Mouse (Mus musculus) limb, embryonic 10.5 days (tissue): ENCODE results near the gene Serpina3j. TPM values are rescaled to one million over a fixed set of nuclear protein-coding genes. Genes with fewer than 3 reads are reported as not detected.
"Not testable (repeated sequence)": the region's sequence is repeated elsewhere in the genome, so short reads cannot be mapped to it uniquely, and the experiment has no call there.

Source experiments
- DNase-seq: peaks from one replicate; pipeline ENCODE4 v3.0.0-alpha.2; 2017; ENCODE audit warnings: low spot score
- H3K27ac ChIP-seq: fragments of 300-500 bp; sonication (generic); 2 replicates; pipeline ENCODE4 v1.5.1; 2016; ENCODE audit warnings: mild to moderate bottlenecking
- H3K27me3 ChIP-seq: fragments of 300-500 bp; sonication (generic); 2 replicates; pipeline ENCODE4 v1.6.1; 2016; ENCODE audit warnings: low read depth, mild to moderate bottlenecking; ENCODE audit not compliant: poor library complexity, severe bottlenecking
- H3K36me3 ChIP-seq: fragments of 300-500 bp; sonication (generic); 2 replicates; pipeline ENCODE4 v1.6.1; 2016; ENCODE audit warnings: mild to moderate bottlenecking, moderate library complexity
- H3K4me1 ChIP-seq: fragments of 300-500 bp; sonication (generic); 2 replicates; pipeline ENCODE4 v1.6.1; 2016
- H3K4me3 ChIP-seq: fragments of 300-500 bp; sonication (generic); 2 replicates; pipeline ENCODE4 v1.5.1; 2016; ENCODE audit warnings: mild to moderate bottlenecking, moderate library complexity
- H3K9me3 ChIP-seq: fragments of 300-500 bp; sonication (generic); replicated peaks from 2 replicates; pipeline ENCODE4 v1.6.1; 2016; ENCODE audit warnings: mild to moderate bottlenecking
- WGBS: fragments of 180-500 bp; shearing (Covaris S2); methylation state at CpG from one replicate; pipeline ENCODE4 v1.1.7; 2016; 5-methylcytosine and 5-hydroxymethylcytosine counted together
- polyA plus RNA-seq: library from polyadenylated mRNA; unstranded; fragments of >200 nt; fragmentation: Nextera tagmentation; extraction: Ambion mirVana; gene quantifications from 2 replicates; pipeline ENCODE4 v1.2.1, GENCODE M21; 2016

The Serpina3j gene
- not detected in 2 replicates for polyA plus RNA-seq

- 91% methylated on average over 1 of the region's 1 CpGs for WGBS
- no peaks in the 10 kb centered on the region for H3K4me1 ChIP-seq
- DNase-seq: no peak
- no peaks in the 10 kb centered on the region for H3K9me3 ChIP-seq
- H3K27me3 ChIP-seq: no peaks in the 10 kb centered on the region
- H3K4me3 ChIP-seq: no peak within 1 kb of the TSS
- no peaks in the 10 kb centered on the region for H3K36me3 ChIP-seq
- H3K27ac ChIP-seq: no peak within 1 kb of the TSS
Measured at GRCm38 (mm10) chr12:104314253-104314652, at the start of gene Serpina3j. Serpina3j (plus strand) TSS chr12:104314553.

- Histone ChIP-seq H3K4me1 (peaks cover 12% of the 10 kb centered on the region), H3K36me3 (no peaks in the 10 kb centered on the region), H3K27ac (no peak overlapping the region), H3K4me3 (no peak overlapping the region), H3K27me3 (no peaks in the 10 kb centered on the region), H3K9me3 (no peaks in the 10 kb centered on the region)
- WGBS: 80% methylated on average over 3 of the region's 3 CpGs
- no peak for DNase-seq
Measured at GRCm38 (mm10) chr12:104266374-104266773, 48.0 kb upstream of the Serpina3j start.

GRCm38 (mm10) chr12:104278216-104279055 is 35.9 kb upstream of the Serpina3j start:
- Histone ChIP-seq H3K4me3 (no peak overlapping the region), H3K4me1 (peaks cover 17% of the 10 kb centered on the region), H3K36me3 (no peaks in the 10 kb centered on the region), H3K27ac (no peak overlapping the region), H3K27me3 (no peaks in the 10 kb centered on the region), H3K9me3 (no peaks in the 10 kb centered on the region)
- DNase-seq: no peak
- WGBS: 86% methylated on average over 18 of the region's 18 CpGs

- Histone ChIP-seq H3K4me3 (no peak overlapping the region), H3K27ac (no peak overlapping the region), H3K4me1 (peaks cover 11% of the 10 kb centered on the region), H3K36me3 (no peaks in the 10 kb centered on the region), H3K27me3 (no peaks in the 10 kb centered on the region), H3K9me3 (no peaks in the 10 kb centered on the region)
- 5% methylated on average over 3 of the region's 3 CpGs for WGBS
- DNase-seq: no peak
Measured at GRCm38 (mm10) chr12:104279056-104279435, 35.3 kb upstream of the Serpina3j start.

- H3K27me3 ChIP-seq: no peaks in the 10 kb centered on the region
- H3K4me3 ChIP-seq: no peak overlapping the region
- H3K4me1 ChIP-seq: peaks cover 11% of the 10 kb centered on the region
- DNase-seq: no peak
- no peaks in the 10 kb centered on the region for H3K36me3 ChIP-seq
- no peak overlapping the region for H3K27ac ChIP-seq
- 94% methylated on average over 11 of the region's 11 CpGs for WGBS
- H3K9me3 ChIP-seq: no peaks in the 10 kb centered on the region
Measured at GRCm38 (mm10) chr12:104283380-104283779, 31.0 kb upstream of the Serpina3j start.

GRCm38 (mm10) chr12:104288336-104288735 is 26.0 kb upstream of the Serpina3j start:
- Histone ChIP-seq H3K4me1 (no peaks in the 10 kb centered on the region), H3K27me3 (no peaks in the 10 kb centered on the region), H3K36me3 (no peaks in the 10 kb centered on the region), H3K9me3 (no peaks in the 10 kb centered on the region), H3K4me3 (no peak overlapping the region), H3K27ac (no peak overlapping the region)
- DNase-seq: no peak

- no peaks in the 10 kb centered on the region for H3K36me3 ChIP-seq
- no peaks in the 10 kb centered on the region for H3K27me3 ChIP-seq
- H3K4me1 ChIP-seq: no peaks in the 10 kb centered on the region
- DNase-seq: no peak
- H3K4me3 ChIP-seq: no peak overlapping the region
- no peaks in the 10 kb centered on the region for H3K9me3 ChIP-seq
- H3K27ac ChIP-seq: no peak overlapping the region
- 53% methylated on average over 4 of the region's 4 CpGs for WGBS
Measured at GRCm38 (mm10) chr12:104289872-104290271, 24.5 kb upstream of the Serpina3j start.

- Histone ChIP-seq H3K36me3 (no peaks in the 10 kb centered on the region), H3K27ac (no peak overlapping the region), H3K9me3 (no peaks in the 10 kb centered on the region), H3K4me1 (no peaks in the 10 kb centered on the region), H3K4me3 (no peak overlapping the region), H3K27me3 (no peaks in the 10 kb centered on the region)
- no peak for DNase-seq
- WGBS: 89% methylated on average over 2 of the region's 2 CpGs
Measured at GRCm38 (mm10) chr12:104293963-104294362, 20.4 kb upstream of the Serpina3j start.

GRCm38 (mm10) chr12:104298049-104298448 is 16.3 kb upstream of the Serpina3j start:
- Histone ChIP-seq H3K4me1 (no peaks in the 10 kb centered on the region), H3K4me3 (no peak overlapping the region), H3K27me3 (no peaks in the 10 kb centered on the region), H3K9me3 (no peaks in the 10 kb centered on the region), H3K36me3 (no peaks in the 10 kb centered on the region), H3K27ac (no peak overlapping the region)
- 93% methylated on average over 2 of the region's 2 CpGs for WGBS
- no peak for DNase-seq

GRCm38 (mm10) chr12:104305991-104306390 is 8.4 kb upstream of the Serpina3j start:
- H3K9me3 ChIP-seq: no peaks in the 10 kb centered on the region
- H3K27ac ChIP-seq: no peak overlapping the region
- WGBS: 90% methylated on average over 4 of the region's 4 CpGs
- H3K27me3 ChIP-seq: no peaks in the 10 kb centered on the region
- H3K4me3 ChIP-seq: no peak overlapping the region
- no peaks in the 10 kb centered on the region for H3K4me1 ChIP-seq
- no peaks in the 10 kb centered on the region for H3K36me3 ChIP-seq
- DNase-seq: no peak

GRCm38 (mm10) chr12:104322454-104322853 is 8.1 kb downstream of the Serpina3j start:
- H3K9me3 ChIP-seq: no peaks in the 10 kb centered on the region
- no peaks in the 10 kb centered on the region for H3K36me3 ChIP-seq
- H3K4me1 ChIP-seq: no peaks in the 10 kb centered on the region
- DNase-seq: no peak
- no peak overlapping the region for H3K4me3 ChIP-seq
- H3K27ac ChIP-seq: no peak overlapping the region
- no peaks in the 10 kb centered on the region for H3K27me3 ChIP-seq
- WGBS: 36% methylated on average over 1 of the region's 1 CpGs

GRCm38 (mm10) chr12:104331701-104332100 is 17.3 kb downstream of the Serpina3j start:
- DNase-seq: peak; percentile 9
- Histone ChIP-seq H3K4me1 (no peaks in the 10 kb centered on the region), H3K27me3 (no peaks in the 10 kb centered on the region), H3K36me3 (no peaks in the 10 kb centered on the region), H3K9me3 (no peaks in the 10 kb centered on the region), H3K27ac (no peak overlapping the region), H3K4me3 (no peak overlapping the region)
- WGBS: 47% methylated on average over 1 of the region's 1 CpGs

- not testable (repeated sequence) for H3K36me3 ChIP-seq, H3K9me3 ChIP-seq, H3K27ac ChIP-seq, H3K4me3 ChIP-seq, H3K27me3 ChIP-seq, H3K4me1 ChIP-seq
- peak; percentile 22 for DNase-seq
Measured at GRCm38 (mm10) chr12:104336873-104337272, 22.5 kb downstream of the Serpina3j start.

- not testable (repeated sequence) for H3K27me3 ChIP-seq, H3K9me3 ChIP-seq, DNase-seq, H3K36me3 ChIP-seq, H3K27ac ChIP-seq, H3K4me3 ChIP-seq, H3K4me1 ChIP-seq
- WGBS: 88% methylated on average over 3 of the region's 3 CpGs
Measured at GRCm38 (mm10) chr12:104338226-104338625, 23.9 kb downstream of the Serpina3j start, which contains the start of the genes Serpina3k and Serpina3m. Serpina3k (plus strand) TSS chr12:104338486. Serpina3m (plus strand) TSS chr12:104338486.
